Mouse (Mus musculus) embryo, embryonic 11 days (tissue): ENCODE measurements around the gene Cmtm7.
"Not testable (repeated sequence)": the region's sequence is repeated elsewhere in the genome, so short reads cannot be mapped to it uniquely, and the experiment has no call there.

ENCODE experiments used
- DNase-seq: peaks from one replicate; pipeline ENCODE4 v3.0.0-alpha.2; 2015

Gene Cmtm7

GRCm38 (mm10) chr9:114760353-114760752 lies 21.3 kb downstream of the Cmtm7 start:
- DNase-seq = no peak

- no peak for DNase-seq
These were observed 21.8 kb downstream of the Cmtm7 start for GRCm38 (mm10) chr9:114759886-114760285.

- DNase-seq = no peak
These were observed 22.9 kb downstream of the Cmtm7 start for GRCm38 (mm10) chr9:114758801-114759200.

GRCm38 (mm10) chr9:114758272-114758671 lies 23.4 kb downstream of the Cmtm7 start:
- DNase-seq = no peak

- peak; percentile 91 for DNase-seq
These were observed 28.7 kb downstream of the Cmtm7 start for GRCm38 (mm10) chr9:114752863-114753484.

- DNase-seq = no peak
These were observed 29.3 kb downstream of the Cmtm7 start for GRCm38 (mm10) chr9:114752311-114752710.

GRCm38 (mm10) chr9:114751582-114751981 lies 30.1 kb downstream of the Cmtm7 start:
- DNase-seq = no peak

GRCm38 (mm10) chr9:114747466-114747865 lies 34.2 kb downstream of the Cmtm7 start:
- no peak for DNase-seq

GRCm38 (mm10) chr9:114747012-114747411 lies 34.6 kb downstream of the Cmtm7 start:
- no peak for DNase-seq

GRCm38 (mm10) chr9:114745654-114746053 lies 36.0 kb downstream of the Cmtm7 start:
- no peak for DNase-seq

- no peak for DNase-seq
These were observed 36.5 kb downstream of the Cmtm7 start for GRCm38 (mm10) chr9:114745163-114745562.

- no peak for DNase-seq
These were observed 38.9 kb downstream of the Cmtm7 start for GRCm38 (mm10) chr9:114742731-114743130.

- no peak for DNase-seq
These were observed 41.3 kb downstream of the Cmtm7 start for GRCm38 (mm10) chr9:114740336-114740735.

GRCm38 (mm10) chr9:114736442-114736841 lies 45.2 kb downstream of the Cmtm7 start:
- peak; percentile 29 for DNase-seq

- DNase-seq = no peak
These were observed 48.4 kb downstream of the Cmtm7 start for GRCm38 (mm10) chr9:114733238-114733637.

GRCm38 (mm10) chr9:114731871-114732682 lies 49.6 kb downstream of the Cmtm7 start:
- no peak for DNase-seq

- DNase-seq = peak; percentile 97
These were observed 50.5 kb downstream of the Cmtm7 start, which contains the start of gene Cmtm6 for GRCm38 (mm10) chr9:114731011-114731755. TSS of gene Cmtm6 (plus strand) at chr9:114731116.

- no peak for DNase-seq
These were observed 51.5 kb downstream of the Cmtm7 start for GRCm38 (mm10) chr9:114729911-114730805.

GRCm38 (mm10) chr9:114728432-114728831 lies 53.2 kb downstream of the Cmtm7 start:
- DNase-seq = not testable (repeated sequence)

- peak; percentile 82 for DNase-seq
These were observed 54.3 kb downstream of the Cmtm7 start for GRCm38 (mm10) chr9:114727315-114727714.

- peak; percentile 19 for DNase-seq
These were observed 64.9 kb downstream of the Cmtm7 start for GRCm38 (mm10) chr9:114716677-114717331.

- DNase-seq = no peak
These were observed 68.2 kb downstream of the Cmtm7 start for GRCm38 (mm10) chr9:114713481-114713880.
